Mouse (Mus musculus): ENCODE data around the gene Hrh3.

Gene Hrh3

GRCm38 (mm10) chr2:180103978-180104658 is at the start of gene Hrh3:
Gene Hrh3, minus strand, starts transcription at chr2:180104488.
- no peak for DNase-seq (ENCODE audit: extremely low read depth, insufficient read length, low spot score)

DNA sequence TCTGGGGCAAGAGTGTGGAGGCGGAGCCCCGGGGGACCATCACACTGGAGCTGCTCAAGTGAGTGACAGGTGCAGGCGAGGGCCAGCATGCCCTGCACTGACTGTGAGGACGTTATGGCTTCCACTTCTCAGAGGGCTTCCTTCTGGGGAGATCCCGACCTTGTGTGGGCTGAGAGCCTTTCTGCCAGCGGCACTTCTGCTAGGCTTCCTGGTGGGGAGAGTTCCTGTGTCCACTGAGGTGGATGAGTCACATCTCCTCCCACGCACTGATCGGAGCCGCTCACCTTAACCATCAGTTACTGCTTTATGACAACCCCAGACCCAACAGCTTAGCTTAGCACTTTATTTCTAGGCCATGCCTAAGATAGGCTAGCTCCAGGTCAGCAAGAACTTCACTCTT is 44.3 kb upstream of the Hrh3 start:
- no peak for DNase-seq (ENCODE audit: extremely low read depth, insufficient read length, low spot score)

DNA sequence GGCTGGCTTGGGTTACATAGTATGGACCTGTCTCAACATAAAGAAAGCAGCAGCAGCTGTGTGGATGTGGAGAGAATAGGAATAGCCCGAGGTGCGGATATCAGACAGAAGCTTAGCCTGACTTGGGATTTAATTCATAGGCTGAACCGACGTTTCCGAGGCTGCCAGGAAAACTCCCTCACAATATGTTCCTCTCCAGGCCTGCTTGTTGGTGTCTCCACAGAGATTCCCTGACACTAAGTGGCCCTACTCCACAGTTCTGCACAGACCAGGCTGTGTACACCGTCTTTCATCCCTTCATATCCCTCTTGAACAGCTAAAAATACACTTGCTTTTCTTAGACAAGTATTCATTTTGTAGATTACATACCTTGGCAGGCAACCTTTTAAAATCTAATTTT is 43.1 kb upstream of the Hrh3 start:
- no peak for DNase-seq (ENCODE audit: extremely low read depth, insufficient read length, low spot score)

DNA sequence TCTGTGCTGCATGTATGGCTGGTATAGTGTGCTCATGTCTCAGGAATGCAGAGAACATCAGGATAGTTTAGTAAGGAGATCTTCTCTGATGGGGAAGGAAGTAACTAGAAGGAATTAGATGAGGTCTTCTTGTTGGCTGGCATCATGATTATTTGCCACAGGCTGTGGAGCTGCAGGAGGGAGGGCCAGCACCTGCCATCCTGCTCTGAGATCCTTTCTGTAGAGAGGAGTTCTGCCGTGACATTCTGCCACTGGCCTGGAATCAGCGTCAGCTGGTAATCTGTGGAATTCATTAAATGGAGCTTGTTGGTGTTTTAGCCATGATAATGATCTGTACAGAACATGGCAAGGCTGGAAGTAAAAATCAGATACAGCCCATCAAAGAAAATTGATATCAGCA is 41.8 kb upstream of the Hrh3 start:
- no peak for DNase-seq (ENCODE audit: extremely low read depth, insufficient read length, low spot score)

GRCm38 (mm10) chr2:180135414-180135813 is 31.1 kb upstream of the Hrh3 start:
- DNase-seq (ENCODE audit: extremely low read depth, insufficient read length, low spot score): no peak

- DNase-seq (ENCODE audit: extremely low read depth, insufficient read length, low spot score): no peak
These were observed 29.6 kb upstream of the Hrh3 start for GRCm38 (mm10) chr2:180133911-180134310.

DNA sequence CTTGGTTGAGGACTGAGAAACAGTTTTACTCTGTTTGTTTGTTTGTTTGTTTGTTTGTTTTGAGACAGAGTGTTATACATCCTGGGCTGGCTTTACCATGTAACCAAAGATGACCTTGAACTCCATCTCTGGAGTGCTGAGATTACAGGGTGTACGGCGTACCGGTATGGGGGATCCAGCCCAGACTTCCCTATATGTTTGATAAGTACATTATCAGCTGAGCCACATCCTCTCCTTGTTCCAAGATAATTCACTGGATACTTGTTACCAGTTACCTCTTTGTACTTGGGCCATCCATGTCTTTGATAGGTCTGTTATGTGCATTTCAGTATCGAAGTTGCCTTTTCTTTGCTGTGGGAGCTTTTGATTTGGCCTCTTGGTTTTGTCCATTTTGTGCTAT is 28.9 kb upstream of the Hrh3 start:
- DNase-seq (ENCODE audit: extremely low read depth, insufficient read length, low spot score): no peak

DNA sequence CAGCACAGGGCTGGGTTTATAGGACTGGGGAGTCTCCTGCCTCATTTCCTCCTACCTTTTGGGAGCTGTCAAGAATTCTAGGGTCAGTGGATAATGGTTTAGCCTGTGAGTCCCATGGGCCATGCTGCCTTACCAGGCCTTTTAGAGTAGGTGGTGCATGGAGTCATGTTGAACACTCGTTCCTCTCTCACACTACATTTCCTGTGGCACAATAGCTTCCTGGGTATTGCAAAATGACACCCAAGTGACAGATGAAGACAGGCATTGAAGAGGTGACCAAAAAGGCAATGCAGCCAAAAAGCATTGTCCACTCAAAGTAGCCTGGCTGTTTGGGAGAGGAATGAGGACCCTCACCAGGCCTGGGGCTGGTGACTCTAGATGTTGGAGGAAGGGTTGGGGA is 23.4 kb upstream of the Hrh3 start:
- no peak for DNase-seq (ENCODE audit: extremely low read depth, insufficient read length, low spot score)

GRCm38 (mm10) chr2:180126195-180126594 is 21.9 kb upstream of the Hrh3 start:
- peak; percentile 68 for DNase-seq (ENCODE audit: extremely low read depth, insufficient read length, low spot score)

GRCm38 (mm10) chr2:180124192-180124591 is 19.9 kb upstream of the Hrh3 start:
- DNase-seq (ENCODE audit: extremely low read depth, insufficient read length, low spot score): no peak

DNA sequence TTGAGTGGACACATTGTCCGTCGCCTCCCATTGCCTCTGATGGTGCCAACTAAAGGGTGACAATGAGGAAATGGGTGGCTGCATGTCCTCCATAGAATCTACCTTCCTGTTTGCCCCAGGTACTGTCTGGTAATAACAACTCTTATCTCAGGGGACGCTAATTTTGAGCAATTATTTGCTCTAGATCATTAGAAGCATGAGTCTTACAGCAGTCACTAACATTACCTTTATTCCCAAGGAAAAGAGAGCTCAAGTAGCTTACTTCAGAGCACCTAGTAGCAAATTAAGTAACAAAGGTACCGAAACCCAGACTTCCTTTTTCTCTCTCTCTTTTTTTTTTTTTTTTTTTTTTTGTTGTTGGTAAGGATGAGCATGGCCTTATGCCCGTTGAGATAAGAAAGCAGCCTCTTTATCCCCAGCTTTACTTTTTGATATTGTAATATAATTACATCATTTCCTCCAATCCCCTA is 16.0 kb upstream of the Hrh3 start:
- no peak for DNase-seq (ENCODE audit: extremely low read depth, insufficient read length, low spot score)

DNA sequence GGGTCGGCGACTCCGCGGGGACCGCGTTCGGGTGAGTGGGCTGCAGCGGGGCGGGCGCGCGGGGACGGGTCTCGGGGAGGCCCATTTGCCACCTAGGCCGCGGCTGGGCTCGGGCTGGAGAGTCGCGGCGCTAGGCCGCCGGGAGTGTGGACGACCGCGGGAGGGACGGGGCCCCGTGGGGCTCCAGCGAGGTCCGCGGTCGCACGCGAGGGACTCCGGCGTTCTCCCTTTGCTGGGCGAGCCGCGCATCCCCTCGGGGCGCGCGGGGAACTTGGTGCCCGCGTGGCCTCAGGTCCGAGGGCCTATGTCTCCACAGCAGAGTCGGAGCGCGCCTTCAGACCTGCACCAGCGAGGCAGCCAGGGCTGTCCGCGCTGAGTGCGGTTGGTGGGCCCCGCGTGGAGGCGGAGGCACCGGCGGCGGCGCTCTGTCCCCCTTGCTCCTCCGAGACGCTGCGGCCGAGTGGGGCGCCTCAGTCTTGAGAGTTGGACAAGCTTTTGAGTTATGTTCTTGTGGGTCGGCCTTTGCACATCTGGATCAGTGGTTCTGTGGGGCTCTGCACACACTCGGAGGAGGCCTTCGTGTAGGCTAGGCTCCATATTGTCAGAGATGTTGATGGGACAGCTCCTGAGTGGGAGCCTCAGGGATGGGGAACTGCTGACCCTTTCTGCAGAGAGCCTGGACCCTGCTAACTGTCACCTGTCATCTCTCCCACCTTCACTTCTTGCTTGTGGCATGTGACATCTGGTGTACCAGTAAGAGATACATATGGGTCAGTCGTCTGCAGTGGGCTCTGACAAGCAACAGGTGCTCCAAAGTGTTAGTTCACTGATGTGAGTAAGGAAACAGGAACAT is 15.4 kb upstream of the Hrh3 start:
- no peak for DNase-seq (ENCODE audit: extremely low read depth, insufficient read length, low spot score)

DNA sequence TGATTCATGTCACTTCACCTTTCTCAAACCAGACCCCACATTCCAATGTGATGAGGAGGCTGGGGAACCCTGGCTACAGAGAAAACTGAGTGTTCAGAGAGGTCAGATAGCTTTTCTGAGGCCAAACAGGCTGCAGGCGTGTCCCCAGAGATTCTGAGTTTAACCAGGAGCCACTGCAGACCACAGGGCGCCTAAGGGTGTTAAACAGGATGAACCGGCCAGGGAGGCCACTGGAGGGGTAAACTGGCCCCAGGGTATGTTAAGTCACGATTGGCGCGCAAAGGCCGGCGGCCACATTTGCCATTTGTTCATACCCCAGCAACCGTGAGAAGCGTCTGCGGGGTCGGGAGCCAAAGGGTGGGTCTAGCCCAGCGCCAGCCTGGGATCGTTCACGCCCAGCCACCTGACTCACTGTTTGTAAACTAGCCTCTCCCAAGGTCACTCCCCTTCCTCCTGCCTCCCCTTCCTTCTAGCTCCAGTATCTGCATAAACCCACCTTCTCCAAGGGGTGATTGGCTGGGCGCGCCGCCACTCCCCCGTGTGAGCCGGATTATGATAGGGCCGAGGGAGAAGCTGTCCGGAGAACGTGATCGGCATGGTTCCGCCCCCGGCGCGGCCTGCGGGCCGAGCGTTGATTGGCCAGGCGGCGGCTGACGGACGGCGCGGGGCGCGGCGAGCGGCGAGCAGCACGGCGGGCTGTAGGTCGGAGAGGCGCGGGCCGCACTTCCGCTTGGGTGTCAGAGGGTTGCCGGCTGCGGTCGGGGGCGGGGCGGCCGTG is 14.6 kb upstream of the Hrh3 start, which contains the start of gene Osbpl2:
Gene Osbpl2, plus strand, starts transcription at position 646 of the 778 bp plus-strand sequence.
- DNase-seq (ENCODE audit: extremely low read depth, insufficient read length, low spot score): peak; percentile 100

GRCm38 (mm10) chr2:180117485-180118194 is 13.4 kb upstream of the Hrh3 start:
- DNase-seq (ENCODE audit: extremely low read depth, insufficient read length, low spot score): no peak

DNA sequence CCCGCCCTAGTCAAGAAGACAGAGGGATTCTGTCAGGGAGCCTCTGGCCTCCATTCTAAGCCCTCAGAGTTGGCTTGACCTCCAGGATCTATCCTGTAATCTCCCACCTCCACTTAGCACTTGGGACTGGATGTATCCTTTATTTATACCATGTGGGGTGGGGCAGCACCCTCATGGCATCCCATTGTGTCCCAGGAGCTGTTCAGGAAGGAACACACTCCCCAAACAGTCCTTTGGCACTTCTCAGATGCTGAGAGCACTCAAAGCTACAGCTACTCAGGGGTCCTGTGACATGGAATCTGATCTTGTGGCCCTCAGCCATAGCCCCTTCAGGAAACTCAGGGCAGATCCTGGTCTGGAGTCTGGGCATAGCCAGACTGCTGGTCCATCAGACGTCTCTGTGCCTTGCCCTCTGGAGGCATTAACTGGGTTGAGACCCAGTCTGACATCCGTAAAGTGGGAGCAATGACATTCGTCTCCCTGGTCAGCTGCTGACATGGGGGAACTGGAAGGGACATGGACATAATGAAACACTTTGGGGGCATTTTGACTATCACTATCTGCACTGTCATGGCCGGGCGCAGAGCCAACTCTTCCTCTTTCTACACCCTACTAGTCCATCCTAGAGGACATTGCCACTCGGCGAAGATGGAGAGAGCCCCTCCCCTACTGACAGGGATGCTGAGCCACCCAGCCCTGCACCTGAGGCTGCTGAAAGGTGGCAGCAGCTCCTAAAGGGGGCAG is 12.6 kb upstream of the Hrh3 start:
- DNase-seq (ENCODE audit: extremely low read depth, insufficient read length, low spot score): no peak

DNA sequence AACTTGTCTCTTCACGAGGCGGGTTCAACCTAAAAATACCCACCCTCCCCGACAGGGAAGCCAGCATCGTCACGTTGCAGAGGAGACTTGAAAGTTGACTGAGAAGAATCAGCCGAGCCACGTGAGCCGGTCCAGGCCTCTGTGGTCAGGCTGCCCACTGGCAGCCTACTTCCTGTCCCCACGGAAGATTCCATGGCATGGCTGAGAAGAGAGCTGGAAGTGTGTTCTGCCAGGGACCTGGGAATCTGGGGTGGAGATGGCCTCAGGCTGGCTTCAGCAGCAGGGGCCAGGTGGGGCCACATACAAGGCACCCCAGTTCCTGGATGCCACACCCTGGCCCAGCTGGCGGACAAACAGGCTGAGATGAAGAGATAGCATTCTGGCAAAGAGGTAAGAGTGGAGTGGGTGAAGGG is 11.8 kb upstream of the Hrh3 start:
- peak; percentile 79 for DNase-seq (ENCODE audit: extremely low read depth, insufficient read length, low spot score)

DNA sequence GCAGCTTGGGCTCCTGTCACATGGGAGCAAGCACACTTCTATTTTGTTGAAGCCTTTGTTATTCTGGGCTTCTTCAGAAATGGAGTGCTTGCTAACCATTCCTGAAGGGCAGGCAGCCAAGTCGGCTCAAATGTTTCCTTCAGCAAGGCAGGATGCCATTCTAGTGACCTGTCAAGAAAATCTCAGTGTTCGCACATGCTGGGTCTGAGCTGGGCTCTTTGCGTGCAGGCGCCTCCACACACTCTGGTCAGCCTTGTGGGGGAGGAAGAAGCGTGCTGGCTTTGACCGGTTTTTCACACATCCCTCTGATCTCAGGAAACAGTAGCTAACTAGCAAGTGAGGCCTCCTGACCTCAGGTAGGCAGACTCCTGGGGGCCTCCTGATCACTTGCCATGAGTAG is 11.0 kb upstream of the Hrh3 start:
- DNase-seq (ENCODE audit: extremely low read depth, insufficient read length, low spot score): peak; percentile 75

DNA sequence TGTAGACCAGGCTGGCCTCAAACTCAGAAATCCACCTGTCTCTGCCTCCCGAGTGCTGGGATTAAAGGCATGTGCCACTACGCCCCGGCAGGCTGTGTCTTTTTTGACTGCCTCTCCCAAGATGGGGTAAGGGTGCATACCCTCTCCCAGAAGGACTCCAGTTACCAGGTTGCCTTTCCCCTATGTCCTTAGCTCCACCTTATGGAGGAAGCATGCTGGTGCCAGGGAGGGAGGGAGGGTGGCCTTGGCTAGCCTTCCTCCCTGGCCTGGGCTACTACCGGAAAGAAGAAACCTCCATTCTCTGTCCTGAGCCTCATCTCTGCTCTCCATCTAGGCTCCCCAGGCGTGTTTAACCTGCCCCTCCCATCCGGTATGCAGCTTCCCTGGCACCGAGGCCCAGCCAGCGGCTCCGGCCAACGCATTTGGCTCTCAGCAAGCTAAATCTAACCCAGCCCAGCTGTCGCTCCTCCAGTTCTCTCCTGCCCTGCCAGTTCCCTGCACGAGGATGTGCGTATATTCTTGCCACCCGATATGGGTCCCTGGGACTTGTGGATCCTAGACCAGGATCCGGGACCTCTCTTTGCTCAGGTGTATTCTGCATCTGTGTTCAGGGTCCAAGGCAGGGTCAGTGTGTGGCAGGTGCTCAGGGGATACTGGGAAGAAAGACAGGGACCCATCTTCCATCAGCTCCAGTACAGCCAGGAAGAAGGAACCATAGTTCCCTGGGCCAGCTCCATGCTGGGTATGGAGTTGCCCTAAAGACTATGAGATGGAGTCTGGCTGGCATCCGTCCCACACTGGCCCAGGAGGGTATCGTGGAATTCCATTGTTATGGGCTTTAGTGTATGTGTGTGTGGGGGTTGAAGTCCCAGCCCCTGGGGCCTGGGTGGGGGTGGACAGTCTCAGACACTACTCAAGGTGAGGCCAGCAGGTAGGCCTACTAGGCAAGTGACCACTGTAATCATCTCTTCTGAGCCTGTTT is 9.9 kb upstream of the Hrh3 start:
- peak; percentile 86 for DNase-seq (ENCODE audit: extremely low read depth, insufficient read length, low spot score)

- no peak for DNase-seq (ENCODE audit: extremely low read depth, insufficient read length, low spot score)
These were observed 4.0 kb upstream of the Hrh3 start for GRCm38 (mm10) chr2:180108285-180108684.

Data from 3134 (cell line).